Mouse (Mus musculus) gastrocnemius, adult 2 months (tissue): ENCODE results near the gene Ccl24. TPM values are rescaled to one million over a fixed set of nuclear protein-coding genes. Genes with fewer than 3 reads are reported as not detected.
A peak's percentile ranks its signal among the peaks of the same experiment; 100 is the strongest.

Experiments
- DNase-seq: peaks from one replicate; pipeline ENCODE4 v3.0.0; 2022
- H3K27ac ChIP-seq: fragments of 200-600 bp; 2 replicates; pipeline ENCODE4 v1.8.1; 2022; ENCODE audit warnings: mild to moderate bottlenecking
- H3K4me3 ChIP-seq: fragments of 200-600 bp; 2 replicates; pipeline ENCODE4 v1.8.1; 2022; ENCODE audit warnings: mild to moderate bottlenecking, moderate library complexity
- CTCF ChIP-seq: fragments of 200-600 bp; IDR thresholded peaks from 2 replicates; pipeline ENCODE4 v1.8.1; 2022; ENCODE audit warnings: antibody characterized with exemption, mild to moderate bottlenecking, moderate library complexity
- intact Hi-C: fragments of 180-260 bp; cut with DNase I; formaldehyde crosslinking; loops from one replicate; pipeline ENCODE4 v1.15.1; 2025
- total RNA-seq, 2 experiments: library from RNA; stranded (reverse); gene quantifications; 2 replicates each; pipeline ENCODE4 v1.2.3; 2021

Gene Ccl24
- total RNA-seq, 2 experiments from 2014 or later = 0.66 to 1.3 TPM

DNA sequence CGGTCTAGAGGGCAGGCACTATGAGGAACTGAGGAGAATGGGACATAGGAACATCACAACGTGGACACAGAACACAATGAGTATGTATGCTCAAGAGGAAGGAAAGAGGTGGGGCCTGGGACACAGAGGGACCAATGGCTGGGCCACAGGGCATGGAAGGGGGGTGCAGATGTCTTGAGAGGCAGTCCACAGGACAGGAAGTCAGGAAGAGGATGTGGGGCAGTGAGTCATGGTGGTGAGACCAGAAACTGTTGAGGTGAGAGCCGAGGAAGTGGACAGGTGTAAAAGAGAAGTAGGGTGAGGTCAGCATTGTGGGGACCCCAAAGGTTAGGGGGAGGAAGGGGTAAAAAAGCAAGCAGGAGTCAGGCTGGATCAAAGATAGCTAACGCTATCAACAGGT, 35.5 kb downstream of the Ccl24 start:
- Histone ChIP-seq H3K27ac (peak overlapping the region; percentile 53), H3K4me3 (no peak overlapping the region)
- DNase-seq = no peak
- TF ChIP-seq CTCF = no peak
- intact Hi-C loops = no loop called here

DNA sequence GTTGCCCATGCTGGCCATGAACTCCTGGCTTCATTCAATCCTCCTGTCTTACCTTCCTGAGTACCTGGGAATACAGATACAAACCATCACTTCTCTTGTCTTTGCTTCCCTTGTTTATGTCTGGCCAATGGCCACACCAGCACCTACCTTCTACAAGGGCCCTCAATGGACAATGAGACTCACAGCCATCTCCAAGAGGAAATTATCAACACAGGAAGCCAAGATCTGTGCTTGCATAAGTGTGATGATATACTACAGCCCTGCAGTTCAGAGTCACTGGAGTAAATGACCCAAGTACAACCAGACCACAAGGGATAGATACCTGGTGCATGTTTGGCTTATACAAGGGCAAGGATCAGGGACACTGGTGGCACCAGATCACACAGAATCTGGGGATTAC, 37.0 kb downstream of the Ccl24 start:
- intact Hi-C loops = no loop called here
- Histone ChIP-seq H3K4me3 (no peak overlapping the region), H3K27ac (peak overlapping the region; percentile 53)
- TF ChIP-seq CTCF = no peak
- DNase-seq = no peak

DNA sequence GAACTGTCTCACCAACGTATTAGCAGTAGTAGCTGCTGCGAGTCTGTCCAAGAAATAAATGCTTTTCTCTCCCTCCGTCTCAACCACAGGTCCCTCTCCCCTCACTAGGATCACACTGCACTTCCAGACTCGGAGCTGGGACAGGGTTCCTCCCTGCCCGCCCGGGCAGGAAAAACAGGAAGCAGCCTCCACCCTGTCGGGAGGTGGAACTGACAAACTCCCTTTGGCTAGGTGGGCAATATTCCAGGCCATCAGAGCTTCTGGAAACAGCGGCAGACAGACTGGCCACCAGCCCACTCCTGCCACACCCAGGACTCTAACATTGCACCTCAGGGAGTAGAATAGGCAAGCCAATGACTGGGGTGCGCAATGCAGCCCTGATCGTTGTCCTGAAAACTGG, 39.4 kb downstream of the Ccl24 start:
- Histone ChIP-seq H3K4me3 (peak overlapping the region; percentile 56), H3K27ac (peak overlapping the region; percentile 87)
- TF ChIP-seq CTCF = no peak
- DNase-seq = peak; percentile 79
- intact Hi-C loops = no loop called here

DNA sequence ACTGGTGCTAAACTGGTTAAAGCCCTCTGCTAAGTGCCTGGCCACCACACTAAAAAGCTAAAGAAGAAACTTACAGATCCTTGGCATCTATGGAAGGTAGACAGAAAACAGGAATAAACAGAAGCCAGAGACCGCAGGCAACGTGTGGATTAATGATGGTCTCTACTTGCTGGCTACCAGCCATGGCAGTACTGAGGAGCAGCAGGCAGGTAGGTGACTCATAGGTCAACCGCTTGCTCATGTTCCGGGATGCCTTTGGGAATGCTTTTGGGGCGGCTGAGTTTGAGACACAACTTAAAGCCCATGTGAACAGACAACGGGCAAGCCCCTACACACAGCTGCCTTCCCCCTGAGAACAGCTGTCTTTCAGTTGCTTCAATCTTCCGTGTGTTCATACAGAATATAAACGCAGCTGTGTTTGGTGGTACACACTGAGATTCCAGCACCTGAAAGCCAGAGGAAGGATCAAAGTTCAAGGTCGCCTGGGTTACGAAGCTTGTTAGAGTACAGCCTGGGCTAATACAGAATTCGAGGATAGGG, 41.5 kb downstream of the Ccl24 start:
- intact Hi-C loops = no loop called here
- peak overlapping the region; percentile 87 for H3K27ac ChIP-seq
- no peak for TF ChIP-seq CTCF
- no peak overlapping the region for H3K4me3 ChIP-seq
- no peak for DNase-seq

DNA sequence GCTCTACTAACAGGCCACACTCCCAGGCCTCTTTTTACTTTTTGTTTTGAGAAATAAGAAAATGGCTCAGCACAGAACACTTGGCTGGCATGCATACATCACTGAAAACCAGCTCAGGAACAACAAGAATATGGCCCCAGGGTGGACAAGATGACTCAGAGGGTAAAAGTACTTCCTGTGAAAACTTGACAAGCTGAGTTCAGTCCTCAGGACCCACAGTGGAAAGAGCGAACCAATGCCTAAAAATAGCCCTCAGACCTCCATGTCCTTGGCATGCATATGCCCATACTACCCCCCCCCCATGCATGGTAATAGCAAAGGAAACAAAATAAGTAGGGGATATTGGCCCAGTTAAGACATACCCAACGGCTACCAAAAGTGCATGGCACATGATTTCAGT, 42.9 kb downstream of the Ccl24 start:
- DNase-seq = no peak
- TF ChIP-seq CTCF = no peak
- intact Hi-C loops = no loop called here
- no peak overlapping the region for H3K4me3 ChIP-seq
- no peak overlapping the region for H3K27ac ChIP-seq

DNA sequence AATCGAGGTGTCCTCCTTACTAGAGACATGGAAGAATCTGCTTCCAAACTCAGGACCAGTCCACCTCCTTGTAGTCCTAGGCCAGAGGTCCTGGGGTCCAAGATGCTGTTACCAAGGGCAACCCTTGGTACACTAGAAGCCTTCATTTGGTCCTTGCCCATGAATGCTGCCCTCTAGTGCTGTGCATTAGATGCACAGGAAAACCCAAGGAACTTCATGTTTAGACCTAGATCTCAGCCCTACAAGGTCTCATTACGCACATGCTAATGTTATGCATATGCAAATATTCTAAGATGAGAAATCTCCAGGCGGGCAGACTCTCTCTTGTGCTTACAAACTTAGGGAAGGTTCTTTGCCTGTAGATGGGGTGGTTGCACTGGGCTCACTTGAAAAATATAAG, 43.5 kb downstream of the Ccl24 start:
- intact Hi-C loops = no loop called here
- no peak overlapping the region for H3K4me3 ChIP-seq
- TF ChIP-seq CTCF = peak; percentile 47
- H3K27ac ChIP-seq = no peak overlapping the region
- no peak for DNase-seq

DNA sequence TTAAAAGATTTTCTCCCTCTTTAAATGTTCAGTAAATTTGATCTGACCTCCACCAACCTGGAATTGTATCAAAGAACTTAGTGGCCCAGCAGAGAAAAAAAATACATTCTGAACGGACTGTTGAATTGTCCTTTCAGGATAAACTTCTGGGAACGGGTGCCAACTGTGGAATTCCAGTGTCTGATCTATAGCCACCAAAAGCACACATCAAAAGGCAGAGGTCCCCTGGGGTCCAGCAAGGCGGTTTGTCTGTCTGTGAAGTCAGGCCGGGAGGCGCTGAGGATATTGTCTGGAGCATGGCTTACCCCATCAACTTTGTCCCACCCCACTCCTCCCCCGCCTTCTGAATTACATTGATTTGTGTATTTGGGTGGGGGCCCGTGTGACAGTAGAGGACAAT, 44.9 kb downstream of the Ccl24 start:
- intact Hi-C loops = no loop called here
- peak overlapping the region; percentile 53 for H3K27ac ChIP-seq
- DNase-seq = no peak
- no peak overlapping the region for H3K4me3 ChIP-seq
- TF ChIP-seq CTCF = no peak

DNA sequence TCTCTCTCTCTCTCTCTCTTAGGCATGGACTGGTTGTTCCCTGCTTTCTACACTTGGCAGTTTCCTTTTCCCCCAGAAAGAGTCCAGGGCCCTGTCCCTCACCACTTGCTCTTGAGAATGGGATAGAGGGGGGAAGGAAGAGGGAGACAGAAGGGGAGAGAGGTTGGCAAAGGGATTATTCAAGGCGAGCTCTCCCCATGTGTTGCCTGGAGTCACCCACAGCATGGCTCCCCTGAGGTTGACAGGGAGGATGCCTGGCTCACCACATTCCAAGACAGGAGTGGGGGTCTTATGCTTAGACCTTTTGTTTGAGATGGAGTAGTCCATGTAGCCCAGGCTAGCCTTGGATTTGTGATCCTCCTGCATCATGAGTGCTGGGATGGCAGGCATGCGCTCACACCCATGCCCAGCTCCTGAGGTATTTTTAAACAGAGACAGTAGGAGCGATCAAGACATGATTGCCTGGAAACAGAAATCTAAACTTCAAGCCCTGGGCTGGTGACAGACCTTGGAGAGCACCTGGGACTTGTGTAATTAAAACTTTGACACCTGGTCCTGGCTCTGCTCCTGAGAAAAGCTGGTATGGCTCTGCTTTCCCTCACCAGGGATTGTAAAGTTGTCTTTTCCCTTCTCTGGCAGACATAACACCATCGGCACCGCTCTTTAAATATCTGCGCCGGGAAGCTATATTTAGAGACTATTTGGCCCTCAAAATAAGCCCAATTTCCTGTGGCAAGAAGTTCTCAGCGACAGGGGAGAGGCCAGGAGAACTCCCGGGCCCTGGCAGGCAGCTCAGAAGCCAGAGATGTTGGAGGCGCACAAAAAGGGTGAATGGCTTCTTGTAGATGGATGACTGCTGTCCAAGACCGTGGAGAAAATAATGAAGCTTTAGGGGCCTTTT, 47.9 kb downstream of the Ccl24 start:
- DNase-seq = peak; percentile 63
- Histone ChIP-seq H3K27ac (peak overlapping the region; percentile 93), H3K4me3 (peak overlapping the region; percentile 45)
- intact Hi-C loops = no loop called here
- no peak for TF ChIP-seq CTCF

DNA sequence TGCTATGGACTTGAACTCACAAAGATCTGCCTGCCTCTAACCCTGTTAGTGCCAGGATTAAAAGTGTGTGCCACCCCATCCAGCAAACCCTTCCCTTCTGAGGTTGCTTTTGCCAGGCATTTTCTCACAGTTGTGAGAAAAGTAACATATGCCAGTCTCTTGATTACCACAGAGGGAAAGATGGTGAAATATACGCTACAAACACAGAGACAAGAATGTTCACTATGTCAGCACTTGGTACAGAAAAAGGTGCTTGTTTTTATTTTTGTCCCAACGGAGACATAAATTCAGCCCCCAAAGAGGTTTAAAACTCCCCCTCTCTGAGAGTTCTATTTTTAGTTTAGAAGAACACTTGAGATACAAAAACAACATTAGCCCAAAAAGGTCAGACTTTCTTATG, 48.8 kb downstream of the Ccl24 start:
- Histone ChIP-seq H3K4me3 (no peak overlapping the region), H3K27ac (peak overlapping the region; percentile 93)
- no peak for DNase-seq
- intact Hi-C loops = no loop called here
- no peak for TF ChIP-seq CTCF

DNA sequence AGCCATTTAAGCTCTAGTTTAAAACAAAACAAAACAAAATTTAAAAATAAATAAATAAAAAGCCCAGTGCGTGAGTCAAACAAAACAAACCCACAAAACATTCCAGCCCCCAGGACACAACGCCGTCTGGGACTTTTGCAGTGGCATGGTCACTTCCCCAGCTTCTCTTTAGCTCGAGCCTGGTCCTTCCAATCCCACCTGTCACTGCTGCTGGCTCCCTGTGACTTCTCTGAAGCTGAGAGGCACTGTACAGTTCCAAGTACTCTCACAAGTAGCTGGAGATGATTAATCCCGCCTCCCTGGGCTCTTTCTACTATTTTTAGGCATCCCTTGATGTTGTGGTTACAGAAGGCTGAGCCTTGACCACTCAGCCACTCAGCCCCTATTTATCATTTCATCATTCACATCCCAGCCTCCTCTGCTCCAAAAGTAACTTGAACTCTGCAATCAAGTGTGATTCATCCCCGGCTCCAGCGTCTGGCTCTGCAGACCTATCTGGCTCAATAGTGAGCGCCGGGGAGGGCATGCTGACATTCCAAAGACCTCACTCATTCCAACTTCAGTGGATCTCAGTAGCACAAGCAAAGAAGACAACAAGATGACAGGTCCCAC, 50.6 kb downstream of the Ccl24 start:
- TF ChIP-seq CTCF = no peak
- intact Hi-C loops = no loop called here
- peak; percentile 66 for DNase-seq
- peak overlapping the region; percentile 17; the same call in 1 of the 2 replicates for H3K4me3 ChIP-seq
- H3K27ac ChIP-seq = peak overlapping the region; percentile 80

Other genes starting within 250 kb of the Ccl24 start
- not detected for gene Fkbp6, start 223.0 kb downstream of the Ccl24 start, total RNA-seq
- gene Trim50, start 219.8 kb downstream of the Ccl24 start, total RNA-seq = not detected
- gene Nsun5, start 203.1 kb downstream of the Ccl24 start, total RNA-seq = 1 to 10 TPM; 7.8 to 9.2 TPM
- 10 to 100 TPM; 11.0 to 12.3 TPM for gene Pom121, start 178.5 kb downstream of the Ccl24 start, total RNA-seq
- 10 to 100 TPM; 19.6 to 22.9 TPM for gene Hip1, start 27.9 kb downstream of the Ccl24 start, total RNA-seq
- gene Ccl26, start 9.5 kb downstream of the Ccl24 start, total RNA-seq = not detected
- gene Rhbdd2, start 59.6 kb upstream of the Ccl24 start, total RNA-seq = 10 to 100 TPM; 10.7 to 13.0 TPM
- gene Por, start 97.0 kb upstream of the Ccl24 start, total RNA-seq = 10 to 100 TPM; 31.4 to 32.7 TPM
- 1 to 10 TPM; 7.6 to 8.3 TPM for gene Tmem120a, start 171.4 kb upstream of the Ccl24 start, total RNA-seq
- gene Styxl1, start 205.3 kb upstream of the Ccl24 start, total RNA-seq = not detected
- 1,000 to 10,000 TPM in 1 of 2 experiments, 100 to 1,000 TPM in 1; 910 to 1,211 TPM for gene Mdh2, start 205.4 kb upstream of the Ccl24 start, total RNA-seq
- gene Srrm3, start 233.8 kb upstream of the Ccl24 start, total RNA-seq = not detected